Mouse (Mus musculus) bone marrow macrophage, adult 2 months (primary cell): Measurements from ENCODE around the gene Trmt1. TPM values are rescaled to one million over a fixed set of nuclear protein-coding genes. Genes with fewer than 3 reads are reported as not detected.
"Not testable (repeated sequence)": the region's sequence is repeated elsewhere in the genome, so short reads cannot be mapped to it uniquely, and the experiment has no call there.

ENCODE experiments used
- H3K27ac ChIP-seq: 2 replicates; pipeline ENCODE4 v1.5.1; 2012; ENCODE audit warnings: low read depth, low read length; ENCODE audit not compliant: insufficient read depth
- H3K4me1 ChIP-seq: 2 replicates; pipeline ENCODE4 v1.6.1; 2012; ENCODE audit warnings: low read length; ENCODE audit not compliant: control insufficient read depth, insufficient read depth
- H3K4me3 ChIP-seq: 2 replicates; pipeline ENCODE4 v1.5.1; 2012; ENCODE audit warnings: mild to moderate bottlenecking, low read length, moderate library complexity; ENCODE audit not compliant: insufficient read depth
- CTCF ChIP-seq: IDR thresholded peaks from 2 replicates; pipeline ENCODE4 v1.5.1; 2012; ENCODE audit warnings: low read depth, mild to moderate bottlenecking, low read length, moderate library complexity
- POLR2A ChIP-seq: IDR thresholded peaks from 2 replicates; pipeline ENCODE4 v1.6.1; 2012; ENCODE audit warnings: mild to moderate bottlenecking, low read depth, low read length, borderline replicate concordance
- polyA plus RNA-seq: library from polyadenylated mRNA; stranded (reverse); fragments of >200 nt; gene quantifications from 2 replicates; pipeline ENCODE4 v1.2.4, GENCODE M21; 2012; ENCODE audit not compliant: missing spikeins, insufficient read depth, insufficient read length

Gene Trmt1
- polyA plus RNA-seq, 1 experiment: 46.8 TPM

DNA sequence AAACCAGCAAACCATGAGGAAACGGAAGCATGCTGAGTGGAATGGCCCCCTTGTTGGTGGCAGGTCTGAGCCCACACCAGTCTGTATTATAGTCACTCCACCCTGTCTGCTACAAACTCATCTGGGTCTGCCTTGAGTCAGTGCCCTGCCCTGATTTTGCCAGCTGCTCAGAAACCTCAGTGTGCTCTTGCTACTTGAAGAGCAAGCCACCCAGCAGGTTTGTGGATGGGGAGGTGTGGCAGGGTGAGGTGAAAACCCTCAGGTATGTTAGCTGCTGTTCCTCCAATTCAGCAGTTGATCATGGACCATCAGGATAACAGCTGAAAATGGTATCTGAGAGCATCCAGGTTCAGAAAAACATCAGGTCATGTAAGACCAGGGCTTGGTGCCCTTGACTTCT, 18.0 kb upstream of the Trmt1 start:
- no peak for TF ChIP-seq POLR2A
- no peak for TF ChIP-seq CTCF
- H3K4me3 ChIP-seq: no peak overlapping the region
- H3K4me1 ChIP-seq: peaks cover 11% of the 10 kb centered on the region
- H3K27ac ChIP-seq: no peak overlapping the region

GRCm38 (mm10) chr8:84668731-84669485, 17.2 kb upstream of the Trmt1 start:
- Histone ChIP-seq H3K27ac (no peak overlapping the region), H3K4me1 (peaks cover 6% of the 10 kb centered on the region), H3K4me3 (no peak overlapping the region)
- no peak for TF ChIP-seq POLR2A
- TF ChIP-seq CTCF: no peak

- not testable (repeated sequence) for H3K27ac ChIP-seq, H3K4me1 ChIP-seq, H3K4me3 ChIP-seq
Measured at GRCm38 (mm10) chr8:84670295-84671006, 15.7 kb upstream of the Trmt1 start.

- peaks cover 41% of the 10 kb centered on the region for H3K4me1 ChIP-seq
- no peak overlapping the region for H3K4me3 ChIP-seq
- no peak for TF ChIP-seq POLR2A
- H3K27ac ChIP-seq: no peak overlapping the region
Measured at GRCm38 (mm10) chr8:84677305-84677704, 8.8 kb upstream of the Trmt1 start.

DNA sequence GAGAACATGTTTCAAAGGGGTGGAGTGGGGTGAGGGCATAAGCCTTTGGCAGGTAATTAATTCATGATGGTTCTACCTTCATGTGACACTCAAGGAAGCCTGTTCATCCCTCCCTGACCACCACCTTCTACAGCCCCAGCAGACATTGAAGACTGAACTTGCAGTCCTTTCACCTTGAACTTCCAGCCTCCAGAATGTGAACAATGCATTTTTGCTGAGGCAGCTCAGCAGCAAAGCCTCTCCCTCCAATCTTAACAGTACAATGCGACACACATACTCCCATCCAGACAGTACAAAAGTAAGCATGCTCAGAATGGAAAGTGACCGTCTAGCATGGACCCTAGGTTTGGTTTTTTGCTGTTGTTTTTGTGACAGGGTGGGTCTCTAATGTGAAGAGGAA, 4.6 kb upstream of the Trmt1 start:
- peaks cover 57% of the 10 kb centered on the region for H3K4me1 ChIP-seq
- TF ChIP-seq POLR2A: no peak
- no peak for TF ChIP-seq CTCF
- H3K4me3 ChIP-seq: no peak overlapping the region
- no peak overlapping the region for H3K27ac ChIP-seq

GRCm38 (mm10) chr8:84682257-84682656, 3.9 kb upstream of the Trmt1 start:
- Histone ChIP-seq H3K27ac (no peak overlapping the region), H3K4me1 (peaks cover 53% of the 10 kb centered on the region), H3K4me3 (no peak overlapping the region)
- no peak for TF ChIP-seq POLR2A
- TF ChIP-seq CTCF: no peak

GRCm38 (mm10) chr8:84684537-84684936, 1.6 kb upstream of the Trmt1 start:
- TF ChIP-seq POLR2A (no peak), CTCF (no peak)
- Histone ChIP-seq H3K27ac (no peak overlapping the region), H3K4me1 (peaks cover 45% of the 10 kb centered on the region), H3K4me3 (no peak overlapping the region)

DNA sequence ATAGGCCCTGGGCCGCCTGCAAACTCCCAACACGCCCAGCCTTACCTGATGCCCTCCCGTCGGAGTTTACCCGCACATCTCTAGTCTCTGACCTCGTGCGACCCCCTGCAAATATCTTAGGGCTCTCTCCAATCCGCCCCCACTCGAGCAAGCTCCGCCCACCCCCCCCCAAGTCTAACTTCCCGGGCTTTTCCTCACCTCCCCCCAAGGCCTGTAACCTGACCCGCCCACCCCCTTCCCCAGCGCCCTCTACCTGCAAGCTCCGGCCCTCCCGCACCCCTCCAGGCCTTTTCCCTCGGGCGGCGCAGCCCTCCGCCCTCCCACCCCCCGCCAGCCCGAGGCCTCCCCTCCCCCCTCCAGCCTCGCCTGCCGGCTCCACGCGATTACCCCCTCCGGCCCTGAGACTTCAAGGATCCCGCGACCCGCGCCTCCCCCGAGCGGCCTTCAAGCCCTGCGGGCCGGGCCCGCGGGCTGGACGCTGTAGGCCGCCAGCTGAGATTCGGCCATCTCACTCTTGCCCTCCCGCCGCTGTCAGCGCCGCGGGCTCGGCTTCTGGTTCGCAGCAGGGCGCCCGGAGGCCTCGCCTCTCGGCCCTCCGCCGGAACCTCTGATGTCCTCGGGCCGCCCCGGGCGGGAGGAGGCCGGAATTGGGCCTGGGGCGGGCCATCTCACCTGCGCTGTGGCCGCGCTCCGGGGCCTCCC, 1.0 kb downstream of the Trmt1 start:
- H3K4me1 ChIP-seq: peaks cover 31% of the 10 kb centered on the region
- H3K4me3 ChIP-seq: peak overlapping the region; percentile 88
- peak overlapping the region; percentile 70 for H3K27ac ChIP-seq
- TF ChIP-seq POLR2A (no peak), CTCF (no peak)

DNA sequence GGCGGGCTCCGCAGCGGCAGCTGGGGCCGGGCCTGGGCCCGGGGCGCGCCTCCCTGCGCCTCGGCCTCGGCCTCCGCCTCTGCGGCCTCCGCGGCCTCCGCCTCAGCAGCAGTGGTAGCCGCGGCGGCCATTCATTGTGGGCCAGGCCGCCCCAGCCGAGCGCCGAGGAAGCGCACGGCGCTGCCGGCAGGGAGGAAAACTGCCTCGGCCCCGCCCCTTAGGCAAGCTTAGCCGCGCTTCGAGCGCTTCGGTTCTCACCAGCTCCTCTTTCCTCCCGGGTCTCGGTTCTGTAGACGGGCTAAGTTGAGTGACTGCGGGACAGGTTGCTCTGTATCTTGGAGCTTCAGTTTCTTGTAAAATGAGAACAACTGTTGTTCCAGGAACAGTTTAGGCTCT, 1.6 kb downstream of the Trmt1 start, which contains the start of gene Nacc1:
Gene Nacc1, minus strand, starts transcription at position 158 of the 396 bp plus-strand sequence.
- no peak for TF ChIP-seq CTCF
- TF ChIP-seq POLR2A: no peak
- Histone ChIP-seq H3K4me3 (peak within 1 kb of the TSS; percentile 88), H3K4me1 (peaks cover 29% of the 10 kb centered on the region), H3K27ac (peak within 1 kb of the TSS; percentile 70)
